Mouse (Mus musculus): ENCODE data around the gene Klhdc8a. TPM values are rescaled to one million over a fixed set of nuclear protein-coding genes. Genes with fewer than 3 reads are reported as not detected.

Klhdc8a gene
- total and polyA plus RNA-seq, 3 experiments = not detected

GRCm38 (mm10) chr1:132343656-132344055 lies 45.2 kb downstream of the Klhdc8a start:
- Histone ChIP-seq H3K27ac (ENCODE audit: insufficient read depth, low read depth) (peak overlapping the region; percentile 49), H3K36me3 (replicated peaks in 1 of 2; ENCODE audit: control insufficient read depth in 1 of 2, insufficient read depth in 1 of 2, low read length in 1 of 2) (peaks cover 9 to 43% of the 10 kb centered on the region in 2 experiments), H3K4me1 (ENCODE audit: control insufficient read depth in 1 of 2, insufficient read depth in 2 of 2) (peaks cover 21 to 57% of the 10 kb centered on the region in 2 experiments), H3K4me3 (replicated peaks in 1 of 3; ENCODE audit: low read depth in 2 of 3, low read length in 2 of 3, poor library complexity in 1 of 3) (peak overlapping the region; percentile 10 to 44 (median 44)), H3K9me3 (replicated peaks; ENCODE audit: low read length) (no peaks in the 10 kb centered on the region), H3K4me2 (ENCODE audit: insufficient read depth, low read depth, poor library complexity, severe bottlenecking) (peak overlapping the region; percentile 86), H3K27me3 (replicated peaks) (no peaks in the 10 kb centered on the region), H3K79me2 (replicated peaks; ENCODE audit: control insufficient read depth, extremely low read depth, insufficient read depth, poor library complexity, severe bottlenecking) (no peaks in the 10 kb centered on the region), H3K9ac (ENCODE audit: insufficient read depth, low read depth) (peak overlapping the region; percentile 36; the same call in 1 of the 2 replicates)
- dilution Hi-C loops (cut with MboI; ENCODE audit: extremely low pct_ligation_motif_present, extremely low pct_unique_long_range_greater_than_20kb, low sequenced_read_pairs) = no loop called here
- in situ Hi-C loops (cut with MboI; ENCODE audit: low pct_ligation_motif_present, low pct_unique_long_range_greater_than_20kb, low sequenced_read_pairs) = no loop called here
- TF ChIP-seq IRF4 (IDR thresholded peaks at IDR 0.05; ENCODE audit: low read depth, low read length) (peak; percentile 25; the same call in 1 of the 2 replicates), NRF1 (IDR thresholded peaks at IDR 0.05; ENCODE audit: low read depth, low read length) (no peak), HCFC1 (IDR thresholded peaks at IDR 0.05; ENCODE audit: low read depth, low read length) (no peak)
- peak; percentile 28 for DNase-seq (ENCODE audit: extremely low read depth)

DNA sequence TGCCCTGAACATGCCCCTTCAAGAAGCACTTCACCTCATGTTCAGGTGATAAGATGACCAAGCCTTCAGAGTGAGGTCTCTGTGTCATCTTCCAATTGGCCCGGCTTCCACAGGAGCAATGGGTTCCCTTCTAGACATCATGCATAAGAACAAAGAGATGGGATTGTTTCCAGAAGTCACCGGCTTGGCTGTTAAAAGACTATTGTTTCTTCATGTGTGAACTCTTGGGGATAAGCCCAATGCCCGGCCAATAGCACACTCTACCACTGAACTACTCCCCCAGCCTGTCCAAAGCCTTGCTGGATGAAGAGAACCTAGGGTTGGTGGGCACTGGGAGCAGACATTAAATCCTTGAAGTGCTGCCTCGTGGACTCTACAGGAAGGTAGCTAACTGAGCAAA lies 47.1 kb downstream of the Klhdc8a start:
- dilution Hi-C loops (cut with MboI; ENCODE audit: extremely low pct_ligation_motif_present, extremely low pct_unique_long_range_greater_than_20kb, low sequenced_read_pairs) (no loop called here), in situ Hi-C loops (cut with MboI; ENCODE audit: low pct_ligation_motif_present, low pct_unique_long_range_greater_than_20kb, low sequenced_read_pairs) (no loop called here)
- Histone ChIP-seq H3K9ac (ENCODE audit: insufficient read depth, low read depth) (no peak overlapping the region), H3K79me2 (replicated peaks; ENCODE audit: control insufficient read depth, extremely low read depth, insufficient read depth, poor library complexity, severe bottlenecking) (no peaks in the 10 kb centered on the region), H3K27me3 (replicated peaks) (no peaks in the 10 kb centered on the region), H3K4me3 (replicated peaks in 1 of 3; ENCODE audit: low read depth in 2 of 3, low read length in 2 of 3, poor library complexity in 1 of 3) (no peak overlapping the region), H3K27ac (ENCODE audit: insufficient read depth, low read depth) (no peak overlapping the region), H3K4me2 (ENCODE audit: insufficient read depth, low read depth, poor library complexity, severe bottlenecking) (no peak overlapping the region), H3K4me1 (ENCODE audit: control insufficient read depth in 1 of 2, insufficient read depth in 2 of 2) (peaks cover 20 to 49% of the 10 kb centered on the region in 2 experiments), H3K36me3 (replicated peaks in 1 of 2; ENCODE audit: control insufficient read depth in 1 of 2, insufficient read depth in 1 of 2, low read length in 1 of 2) (peaks cover 9 to 54% of the 10 kb centered on the region in 2 experiments), H3K9me3 (replicated peaks; ENCODE audit: low read length) (peaks cover 6% of the 10 kb centered on the region)
- TF ChIP-seq MAFK (IDR thresholded peaks at IDR 0.05; ENCODE audit: insufficient replicate concordance, low read length) (no peak), ZNF384 (IDR thresholded peaks at IDR 0.05; ENCODE audit: low read depth, low read length) (no peak), NRF1 (IDR thresholded peaks at IDR 0.05; ENCODE audit: low read depth, low read length) (no peak), POLR2A (IDR thresholded peaks at IDR 0.05; ENCODE audit: low read depth, low read length) (no peak)
- no peak for DNase-seq (ENCODE audit: extremely low read depth)

GRCm38 (mm10) chr1:132346134-132346851 lies 47.9 kb downstream of the Klhdc8a start:
- Histone ChIP-seq H3K79me2 (replicated peaks; ENCODE audit: control insufficient read depth, extremely low read depth, insufficient read depth, poor library complexity, severe bottlenecking) (no peaks in the 10 kb centered on the region), H3K27ac (ENCODE audit: insufficient read depth, low read depth) (no peak overlapping the region), H3K9me3 (replicated peaks; ENCODE audit: low read length) (peaks cover 12% of the 10 kb centered on the region), H3K9ac (ENCODE audit: insufficient read depth, low read depth) (no peak overlapping the region), H3K4me3 (replicated peaks in 1 of 3; ENCODE audit: low read depth in 2 of 3, low read length in 2 of 3, poor library complexity in 1 of 3) (no peak overlapping the region), H3K4me1 (ENCODE audit: control insufficient read depth in 1 of 2, insufficient read depth in 2 of 2) (peaks cover 14 to 41% of the 10 kb centered on the region in 2 experiments), H3K27me3 (replicated peaks) (no peaks in the 10 kb centered on the region), H3K36me3 (replicated peaks in 1 of 2; ENCODE audit: control insufficient read depth in 1 of 2, insufficient read depth in 1 of 2, low read length in 1 of 2) (peaks cover 9 to 62% of the 10 kb centered on the region in 2 experiments), H3K4me2 (ENCODE audit: insufficient read depth, low read depth, poor library complexity, severe bottlenecking) (no peak overlapping the region)
- no peak for DNase-seq (ENCODE audit: extremely low read depth)
- in situ Hi-C loops (cut with MboI; ENCODE audit: low pct_ligation_motif_present, low pct_unique_long_range_greater_than_20kb, low sequenced_read_pairs) (no loop called here), dilution Hi-C loops (cut with MboI; ENCODE audit: extremely low pct_ligation_motif_present, extremely low pct_unique_long_range_greater_than_20kb, low sequenced_read_pairs) (no loop called here)
- no peak for TF ChIP-seq KAT2A (IDR thresholded peaks at IDR 0.05; ENCODE audit: insufficient replicate concordance, low read length)
- no peak for TF ChIP-seq NRF1 (IDR thresholded peaks at IDR 0.05; ENCODE audit: low read depth, low read length)
- no peak for TF ChIP-seq CHD2 (IDR thresholded peaks at IDR 0.05; ENCODE audit: low read length)
- TF ChIP-seq MAX (IDR thresholded peaks at IDR 0.05; ENCODE audit: low read length) = no peak
- no peak for TF ChIP-seq MYC (IDR thresholded peaks at IDR 0.05; ENCODE audit: low read depth, low read length)
- no peak for TF ChIP-seq JUN (IDR thresholded peaks at IDR 0.05; ENCODE audit: insufficient read depth, low read depth, low read length)
- no peak for TF ChIP-seq HCFC1 (IDR thresholded peaks at IDR 0.05; ENCODE audit: low read depth, low read length)
- no peak for TF ChIP-seq POLR2AphosphoS2 (IDR thresholded peaks at IDR 0.05; ENCODE audit: low read depth, low read length)
- TF ChIP-seq MEF2A (IDR thresholded peaks at IDR 0.05; ENCODE audit: borderline replicate concordance, low read depth, low read length) = no peak
- no peak for TF ChIP-seq UBTF (IDR thresholded peaks at IDR 0.05; ENCODE audit: low read depth, low read length)
- no peak for TF ChIP-seq PAX5 (IDR thresholded peaks at IDR 0.05; ENCODE audit: low read length)
- no peak for TF ChIP-seq RCOR1 (conservative IDR thresholded peaks at IDR 0.05; ENCODE audit: low read depth, low read length)
- TF ChIP-seq TCF12 (IDR thresholded peaks at IDR 0.05; ENCODE audit: low read depth, low read length) = no peak
- no peak for TF ChIP-seq USF1 (IDR thresholded peaks at IDR 0.05; ENCODE audit: low read depth, low read length)
- no peak for TF ChIP-seq ELF1 (IDR thresholded peaks at IDR 0.05; ENCODE audit: low read depth, low read length)
- no peak for TF ChIP-seq SIN3A (IDR thresholded peaks at IDR 0.05; ENCODE audit: low read length)
